Mouse (Mus musculus) hindbrain, embryonic 13.5 days (tissue): ENCODE measurements around the gene Mecom. TPM values are rescaled to one million over a fixed set of nuclear protein-coding genes. Genes with fewer than 3 reads are reported as not detected.
"Not testable (repeated sequence)": the region's sequence is repeated elsewhere in the genome, so short reads cannot be mapped to it uniquely, and the experiment has no call there.

Experiments used
- ATAC-seq: fragments of 200-750 bp; cut with Nextera tagmentation; 2 replicates; pipeline ENCODE4 v1.8.0; 2017; ENCODE audit warnings: moderate TSS enrichment; ENCODE audit not compliant: low FRiP score
- H3K27ac ChIP-seq: fragments of 300-500 bp; sonication (generic); 2 replicates; pipeline ENCODE4 v1.5.1; 2015; ENCODE audit warnings: inconsistent platforms, mild to moderate bottlenecking, moderate library complexity
- H3K27me3 ChIP-seq: fragments of 300-500 bp; sonication (generic); 2 replicates; pipeline ENCODE4 v1.6.1; 2015; ENCODE audit warnings: mild to moderate bottlenecking, inconsistent platforms
- H3K36me3 ChIP-seq: fragments of 300-500 bp; sonication (generic); 2 replicates; pipeline ENCODE4 v1.6.1; 2015; ENCODE audit warnings: mild to moderate bottlenecking, inconsistent platforms
- H3K4me1 ChIP-seq: fragments of 300-500 bp; sonication (generic); replicated peaks from 2 replicates; pipeline ENCODE4 v1.6.1; 2015; ENCODE audit warnings: inconsistent platforms
- H3K4me2 ChIP-seq: fragments of 300-500 bp; sonication (generic); 2 replicates; pipeline ENCODE4 v1.6.1; 2015; ENCODE audit warnings: inconsistent platforms, mild to moderate bottlenecking, moderate library complexity
- H3K4me3 ChIP-seq: fragments of 300-500 bp; sonication (generic); 2 replicates; pipeline ENCODE4 v1.5.1; 2015; ENCODE audit warnings: mild to moderate bottlenecking, inconsistent platforms
- H3K9ac ChIP-seq: fragments of 300-500 bp; sonication (generic); 2 replicates; pipeline ENCODE4 v1.6.1; 2015; ENCODE audit warnings: mild to moderate bottlenecking, inconsistent platforms
- H3K9me3 ChIP-seq: fragments of 300-500 bp; sonication (generic); 2 replicates; pipeline ENCODE4 v1.6.1; 2016; ENCODE audit warnings: inconsistent platforms
- WGBS: fragments of 180-500 bp; shearing (Covaris S2); methylation state at CpG from one replicate; pipeline ENCODE4 v1.1.7; 2015; 5-methylcytosine and 5-hydroxymethylcytosine counted together
- polyA plus RNA-seq: library from polyadenylated mRNA; unstranded; fragments of >200 nt; fragmentation: Nextera tagmentation; extraction: Ambion mirVana; gene quantifications from 2 replicates; pipeline ENCODE4 v1.2.1, GENCODE M21; 2015

Gene Mecom
- polyA plus RNA-seq, 1 experiment from 2014 or later: 12.3 TPM

- H3K36me3 ChIP-seq: no peaks in the 10 kb centered on the region
- no peak overlapping the region for H3K9ac ChIP-seq
- H3K4me1 ChIP-seq: peaks cover 15% of the 10 kb centered on the region
- H3K4me3 ChIP-seq: no peak overlapping the region
- no peaks in the 10 kb centered on the region for H3K27me3 ChIP-seq
- no peak overlapping the region for H3K27ac ChIP-seq
- no peak overlapping the region for H3K4me2 ChIP-seq
- WGBS: 78% methylated on average over 10 of the region's 10 CpGs
- no peaks in the 10 kb centered on the region for H3K9me3 ChIP-seq
- no peak for ATAC-seq
Measured at GRCm38 (mm10) chr3:30450206-30450965, 97.4 kb downstream of the Mecom start.

GRCm38 (mm10) chr3:30448624-30449023, 99.2 kb downstream of the Mecom start:
- Histone ChIP-seq H3K27me3 (no peaks in the 10 kb centered on the region), H3K4me3 (no peak overlapping the region), H3K4me1 (peaks cover 10% of the 10 kb centered on the region), H3K4me2 (no peak overlapping the region), H3K9ac (no peak overlapping the region), H3K9me3 (no peaks in the 10 kb centered on the region), H3K36me3 (no peaks in the 10 kb centered on the region), H3K27ac (no peak overlapping the region)
- no peak for ATAC-seq
- WGBS: 93% methylated on average over 1 of the region's 1 CpGs

GRCm38 (mm10) chr3:30445970-30446442, 101.8 kb downstream of the Mecom start:
- no peaks in the 10 kb centered on the region for H3K27me3 ChIP-seq
- H3K36me3 ChIP-seq: no peaks in the 10 kb centered on the region
- 92% methylated on average over 6 of the region's 6 CpGs for WGBS
- H3K9ac ChIP-seq: no peak overlapping the region
- no peak for ATAC-seq
- H3K4me2 ChIP-seq: no peak overlapping the region
- H3K4me1 ChIP-seq: no peaks in the 10 kb centered on the region
- H3K9me3 ChIP-seq: no peaks in the 10 kb centered on the region
- H3K4me3 ChIP-seq: no peak overlapping the region
- no peak overlapping the region for H3K27ac ChIP-seq

- no peak for ATAC-seq
- 94% methylated on average over 4 of the region's 4 CpGs for WGBS
Measured at GRCm38 (mm10) chr3:30445247-30445969, 102.4 kb downstream of the Mecom start.

GRCm38 (mm10) chr3:30441646-30442045, 106.2 kb downstream of the Mecom start:
- no peak overlapping the region for H3K4me2 ChIP-seq
- no peaks in the 10 kb centered on the region for H3K27me3 ChIP-seq
- H3K4me3 ChIP-seq: no peak overlapping the region
- no peaks in the 10 kb centered on the region for H3K9me3 ChIP-seq
- no peaks in the 10 kb centered on the region for H3K36me3 ChIP-seq
- H3K9ac ChIP-seq: no peak overlapping the region
- no peak for ATAC-seq
- no peaks in the 10 kb centered on the region for H3K4me1 ChIP-seq
- H3K27ac ChIP-seq: no peak overlapping the region

More at GRCm38 (mm10) chr3:30445247-30445969, 102.4 kb downstream of the Mecom start:
- no peak overlapping the region for H3K4me3 ChIP-seq
- H3K9ac ChIP-seq: no peak overlapping the region
- no peak overlapping the region for H3K27ac ChIP-seq
- H3K4me1 ChIP-seq: no peaks in the 10 kb centered on the region
- H3K36me3 ChIP-seq: no peaks in the 10 kb centered on the region
- H3K9me3 ChIP-seq: no peaks in the 10 kb centered on the region
- H3K4me2 ChIP-seq: no peak overlapping the region
- no peaks in the 10 kb centered on the region for H3K27me3 ChIP-seq

- ATAC-seq: no peak
- H3K27ac ChIP-seq: no peak overlapping the region
- H3K4me2 ChIP-seq: no peak overlapping the region
- no peaks in the 10 kb centered on the region for H3K4me1 ChIP-seq
- 53% methylated on average over 7 of the region's 7 CpGs for WGBS
- no peaks in the 10 kb centered on the region for H3K9me3 ChIP-seq
- H3K36me3 ChIP-seq: no peaks in the 10 kb centered on the region
- H3K9ac ChIP-seq: no peak overlapping the region
- no peak overlapping the region for H3K4me3 ChIP-seq
- no peaks in the 10 kb centered on the region for H3K27me3 ChIP-seq
Measured at GRCm38 (mm10) chr3:30438007-30438406, 109.8 kb downstream of the Mecom start.

- Histone ChIP-seq H3K4me3 (no peak overlapping the region), H3K27ac (no peak overlapping the region), H3K27me3 (no peaks in the 10 kb centered on the region), H3K9me3 (no peaks in the 10 kb centered on the region), H3K36me3 (no peaks in the 10 kb centered on the region), H3K4me1 (no peaks in the 10 kb centered on the region), H3K9ac (no peak overlapping the region), H3K4me2 (no peak overlapping the region)
- ATAC-seq: no peak
- WGBS: 78% methylated on average over 6 of the region's 6 CpGs
Measured at GRCm38 (mm10) chr3:30436561-30436960, 111.2 kb downstream of the Mecom start.

- no peak overlapping the region for H3K4me3 ChIP-seq
Measured at GRCm38 (mm10) chr3:30436131-30436530, 111.7 kb downstream of the Mecom start.

GRCm38 (mm10) chr3:30428877-30429276, 118.9 kb downstream of the Mecom start:
- H3K27me3 ChIP-seq: 0 out of 2 replicates have a peak, but pooled peaks cover 2% of the 10 kb centered on the region
- 0 out of 2 replicates have a peak, but pooled peaks cover 2% of the 10 kb centered on the region for H3K9me3 ChIP-seq
- no peaks in the 10 kb centered on the region for H3K4me1 ChIP-seq
- H3K4me3 ChIP-seq: no peak overlapping the region
- no peaks in the 10 kb centered on the region for H3K36me3 ChIP-seq
- no peak overlapping the region for H3K4me2 ChIP-seq
- WGBS: 75% methylated on average over 5 of the region's 5 CpGs
- H3K27ac ChIP-seq: no peak overlapping the region
- ATAC-seq: no peak
- H3K9ac ChIP-seq: no peak overlapping the region

More at GRCm38 (mm10) chr3:30436131-30436530, 111.7 kb downstream of the Mecom start:
- H3K4me1 ChIP-seq: no peaks in the 10 kb centered on the region
- no peaks in the 10 kb centered on the region for H3K9me3 ChIP-seq
- H3K9ac ChIP-seq: no peak overlapping the region
- H3K27me3 ChIP-seq: no peaks in the 10 kb centered on the region
- no peak overlapping the region for H3K4me2 ChIP-seq
- H3K36me3 ChIP-seq: no peaks in the 10 kb centered on the region
- ATAC-seq: no peak
- no peak overlapping the region for H3K27ac ChIP-seq
- WGBS: 51% methylated on average over 9 of the region's 9 CpGs

GRCm38 (mm10) chr3:30424036-30424435, 123.8 kb downstream of the Mecom start:
- Histone ChIP-seq H3K4me3 (no peak overlapping the region), H3K9me3 (0 out of 2 replicates have a peak, but pooled peaks cover 2% of the 10 kb centered on the region), H3K4me2 (no peak overlapping the region), H3K4me1 (no peaks in the 10 kb centered on the region), H3K9ac (no peak overlapping the region), H3K27ac (no peak overlapping the region), H3K27me3 (0 out of 2 replicates have a peak, but pooled peaks cover 2% of the 10 kb centered on the region), H3K36me3 (no peaks in the 10 kb centered on the region)
- ATAC-seq: no peak
- 89% methylated on average over 5 of the region's 5 CpGs for WGBS

- H3K9ac ChIP-seq, H3K27ac ChIP-seq, H3K36me3 ChIP-seq, H3K4me2 ChIP-seq, ATAC-seq, H3K27me3 ChIP-seq, H3K4me1 ChIP-seq, H3K9me3 ChIP-seq, H3K4me3 ChIP-seq: not testable (repeated sequence)
- WGBS: 94% methylated on average over 4 of the region's 4 CpGs
Measured at GRCm38 (mm10) chr3:30421948-30422347, 125.9 kb downstream of the Mecom start.

- H3K4me1 ChIP-seq: peaks cover 18% of the 10 kb centered on the region
- 0 out of 2 replicates have a peak, but pooled peaks cover 2% of the 10 kb centered on the region for H3K9me3 ChIP-seq
- H3K4me3 ChIP-seq: no peak overlapping the region
- H3K36me3 ChIP-seq: no peaks in the 10 kb centered on the region
- H3K27me3 ChIP-seq: no peaks in the 10 kb centered on the region
- H3K4me2 ChIP-seq: no peak overlapping the region
- H3K27ac ChIP-seq: no peak overlapping the region
- 78% methylated on average over 5 of the region's 5 CpGs for WGBS
- no peak for ATAC-seq
- H3K9ac ChIP-seq: no peak overlapping the region
Measured at GRCm38 (mm10) chr3:30420899-30421298, 126.9 kb downstream of the Mecom start.
